Mouse (Mus musculus): ENCODE measurements at regions not wholly inside any gene's neighbourhood (a gene's known extent, or its start where the extent isn't known, plus 50 kb on each side); places are given as distances from the start of the nearest gene placed in this dataset.

DNA sequence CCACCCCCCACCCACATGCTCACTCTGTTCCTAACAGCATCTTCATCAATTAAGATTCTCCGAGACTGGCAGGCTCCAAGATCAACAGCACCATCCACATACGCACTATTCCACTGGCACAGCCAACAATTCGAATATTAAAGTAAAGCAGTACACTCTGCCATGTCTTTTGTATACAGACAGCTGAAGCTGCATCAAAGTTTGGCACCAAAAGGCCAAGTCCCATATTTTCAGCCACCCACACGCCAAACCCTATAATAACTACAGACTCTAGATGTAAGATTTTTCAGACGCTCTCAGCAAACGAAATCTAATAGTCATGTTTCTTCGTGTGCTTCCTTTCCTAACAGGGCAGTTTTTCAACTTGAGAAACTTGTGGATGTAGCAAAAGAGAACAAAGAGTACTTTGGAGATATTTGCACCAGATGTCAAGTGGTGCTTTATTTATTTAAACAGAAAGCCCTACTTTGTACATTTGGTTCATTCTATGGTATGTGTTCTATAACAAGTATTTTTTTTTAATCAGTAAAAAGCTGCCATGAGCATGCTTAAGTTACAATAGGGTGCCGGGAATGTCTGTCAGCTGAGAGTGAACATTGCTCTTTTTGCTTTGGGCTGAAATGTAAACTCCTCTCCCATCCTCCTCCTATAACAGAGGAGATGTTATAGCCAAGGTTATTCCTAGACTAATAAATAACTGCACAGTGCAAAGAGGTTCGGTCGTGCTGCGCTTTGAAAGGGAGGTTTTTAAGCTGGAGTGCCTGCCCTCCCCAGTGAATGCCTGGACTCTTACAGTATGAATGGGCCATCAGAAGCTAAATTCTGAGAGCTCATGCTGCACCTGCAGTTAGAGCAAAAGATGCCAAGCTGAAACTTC, 686.9 kb downstream of the 1700064H15Rik start:
- DNase-seq: no peak

DNA sequence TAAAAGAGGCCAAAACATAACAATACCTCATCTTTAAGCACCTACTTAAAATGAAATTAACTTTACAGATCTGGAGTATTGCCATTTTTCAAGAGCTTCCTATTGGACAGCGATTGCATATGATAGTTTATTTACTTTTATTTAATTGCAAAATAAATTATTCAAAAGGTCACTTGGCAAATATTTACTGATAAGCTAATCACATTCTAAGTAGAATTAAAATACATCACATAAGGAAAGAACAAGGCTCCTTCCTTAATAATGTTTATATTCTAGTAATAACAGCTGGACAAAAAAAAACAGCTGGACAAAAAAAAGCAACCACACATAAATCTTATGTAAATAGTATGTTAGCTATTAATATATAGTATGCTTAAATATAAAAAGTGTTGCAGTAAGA, 668.1 kb downstream of the 1700064H15Rik start:
- no peak for DNase-seq

DNA sequence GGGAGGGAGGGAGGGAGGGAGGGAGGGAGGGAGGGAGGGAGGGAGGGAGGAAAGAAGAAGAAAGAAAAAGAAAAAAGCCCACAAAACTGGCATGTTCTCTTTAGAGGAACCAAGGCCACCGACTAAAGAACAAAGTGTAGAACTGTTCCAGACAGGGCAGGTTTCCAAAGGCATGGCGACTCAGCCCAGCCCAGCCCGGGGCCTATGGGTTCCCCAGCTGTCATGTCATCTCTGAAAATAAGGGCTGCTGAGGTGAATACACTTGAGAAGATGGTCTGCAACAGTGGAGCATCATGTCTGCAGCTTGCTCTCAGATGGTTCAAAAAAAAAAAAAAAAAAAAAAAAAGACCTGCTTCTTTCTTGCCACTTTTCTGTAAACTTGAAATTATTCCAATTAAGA, 639.8 kb downstream of the 1700064H15Rik start:
- no peak for DNase-seq

DNA sequence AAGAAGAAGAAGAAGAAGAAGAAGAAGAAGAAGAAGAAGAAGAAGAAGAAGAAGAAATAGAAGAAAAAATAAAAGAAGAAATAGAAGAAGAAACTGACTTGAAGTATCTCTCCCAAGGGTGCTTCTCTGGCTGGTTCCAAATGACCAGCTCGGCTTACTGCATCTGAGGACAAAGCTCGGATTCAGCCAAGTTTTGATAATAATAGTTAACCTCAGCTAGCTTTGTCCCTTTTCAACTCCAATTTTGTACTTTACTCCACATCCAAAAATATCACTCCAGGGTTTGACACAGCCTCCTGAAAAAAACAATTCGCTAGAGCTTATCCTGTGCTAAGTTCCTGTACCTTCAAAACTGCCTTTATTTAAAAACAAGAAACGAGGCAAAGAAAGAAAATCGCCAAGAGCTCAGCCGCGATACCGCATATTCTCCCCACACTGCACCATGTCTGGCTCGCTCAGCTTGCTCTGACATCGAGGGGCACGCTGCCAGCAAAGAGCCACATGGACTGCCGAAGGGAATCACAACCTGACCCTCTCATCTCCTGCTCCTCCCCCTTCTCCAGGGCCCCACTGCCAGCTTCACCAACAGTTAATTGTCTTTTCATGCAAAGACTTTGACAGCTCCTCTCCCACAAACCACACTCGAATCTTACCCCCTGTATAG, 638.8 kb downstream of the 1700064H15Rik start:
- DNase-seq: peak; percentile 79

DNA sequence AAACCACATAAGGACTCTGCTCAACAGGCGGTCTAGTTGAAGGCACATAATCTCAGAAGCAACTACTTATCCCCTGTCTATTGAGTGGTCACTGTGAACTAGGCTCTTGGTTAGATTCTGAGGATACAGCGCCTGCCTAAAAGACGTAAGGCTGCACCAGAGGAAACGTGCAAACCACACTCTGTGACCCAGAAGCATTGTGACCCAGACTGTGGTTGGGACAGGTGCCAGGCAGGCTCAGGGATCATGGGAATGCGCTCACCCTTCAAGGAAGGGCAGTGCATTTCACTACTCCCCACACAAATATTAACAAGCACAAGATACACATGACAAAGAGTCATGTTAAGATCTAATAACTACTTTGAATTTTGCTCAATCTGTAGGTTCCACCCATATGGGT, 628.3 kb downstream of the 1700064H15Rik start:
- DNase-seq: no peak

DNA sequence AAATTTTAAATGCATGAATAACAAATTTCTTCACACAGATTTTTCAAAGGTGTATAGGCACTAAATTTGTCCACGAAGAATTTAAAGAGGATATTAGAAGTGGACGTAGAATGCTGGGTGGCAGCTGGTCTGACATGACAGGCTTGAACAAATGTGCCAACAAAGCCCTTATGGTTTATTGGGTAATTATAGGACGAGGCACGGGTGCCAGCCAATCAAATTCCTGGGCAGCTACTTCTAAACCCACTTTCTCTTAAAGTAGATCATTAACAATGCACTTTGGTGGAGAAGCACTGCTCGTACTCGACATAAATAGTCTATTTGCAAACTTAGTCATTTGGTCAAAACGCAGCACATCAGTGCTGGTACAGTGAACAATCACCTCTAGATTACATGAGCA, 626.4 kb downstream of the 1700064H15Rik start:
- no peak for DNase-seq

DNA sequence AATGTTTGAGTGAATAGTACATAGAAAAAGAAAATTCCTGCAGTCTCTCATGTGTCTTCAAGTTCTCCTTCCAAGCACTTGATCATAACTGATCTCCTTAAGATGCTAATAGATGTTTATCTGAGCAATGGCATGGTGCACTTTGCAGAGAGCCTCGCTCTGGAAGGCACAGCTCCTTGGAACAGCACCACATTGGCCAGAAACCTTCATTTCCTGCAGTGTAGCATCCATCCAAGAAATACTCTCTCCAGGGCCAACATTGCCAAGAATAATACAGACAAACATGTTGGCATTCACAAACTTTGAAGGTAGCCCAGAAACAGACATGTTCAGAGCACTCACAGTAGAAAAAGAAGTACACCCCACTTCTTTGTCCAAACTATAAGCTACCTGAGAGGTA, 623.7 kb downstream of the 1700064H15Rik start:
- DNase-seq: no peak

DNA sequence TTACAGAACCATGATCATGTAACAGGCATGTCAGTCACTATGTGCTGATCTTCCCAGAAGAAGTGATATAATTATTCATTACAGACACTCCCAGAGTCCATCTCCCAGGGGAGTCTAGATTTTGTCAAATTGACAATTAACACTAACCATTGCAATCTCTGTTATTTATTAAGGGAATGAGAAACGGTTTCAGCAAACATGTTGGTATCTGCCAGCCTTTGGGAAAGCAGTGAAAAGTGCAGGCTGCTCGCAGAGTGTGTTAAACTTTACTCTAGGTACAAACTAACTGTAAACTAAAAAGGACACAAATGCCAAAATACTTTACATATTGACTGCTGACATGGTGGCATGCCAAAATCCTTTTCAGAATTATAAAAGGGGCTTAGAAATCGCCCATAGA, 583.9 kb downstream of the 1700064H15Rik start:
- DNase-seq: no peak

DNA sequence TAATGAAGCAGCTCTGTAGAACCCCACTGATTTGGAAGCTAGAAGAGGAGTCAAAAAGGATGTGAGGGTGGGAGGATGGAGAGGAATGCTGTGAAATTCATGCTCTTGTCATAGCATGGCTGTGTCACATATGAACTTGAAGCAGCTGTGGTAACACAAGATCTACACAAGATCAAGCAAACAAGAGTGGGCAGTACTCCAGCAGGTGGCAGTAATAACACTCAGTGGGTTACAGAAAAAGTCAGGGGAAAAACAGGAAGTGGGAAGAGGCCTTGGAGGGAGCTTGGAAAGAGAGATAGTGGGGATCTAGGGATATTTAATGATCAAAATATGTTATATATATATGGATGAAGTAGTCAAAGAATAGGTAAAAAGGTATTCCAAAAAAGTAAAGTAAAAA, 582.5 kb downstream of the 1700064H15Rik start:
- no peak for DNase-seq

DNA sequence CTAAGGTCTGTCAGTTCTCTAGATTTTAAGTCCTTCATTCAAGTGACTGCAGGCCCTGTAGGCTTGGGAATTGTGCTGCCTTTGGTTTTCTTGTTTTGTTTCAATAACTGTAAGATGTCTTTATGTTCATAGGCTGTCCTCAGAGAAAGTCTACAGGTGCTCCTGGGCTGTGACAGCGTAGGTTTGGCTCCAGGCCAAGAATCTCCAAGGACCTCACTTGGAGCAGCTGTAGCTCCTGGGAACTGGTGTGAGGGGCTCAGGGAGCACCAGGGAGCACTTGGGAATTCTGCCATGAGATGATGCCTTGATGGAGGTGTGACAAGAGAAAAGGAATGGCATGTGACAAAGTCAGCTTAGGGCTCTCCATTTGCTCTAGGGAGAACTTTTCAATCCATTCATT, 581.9 kb downstream of the 1700064H15Rik start:
- DNase-seq: no peak

DNA sequence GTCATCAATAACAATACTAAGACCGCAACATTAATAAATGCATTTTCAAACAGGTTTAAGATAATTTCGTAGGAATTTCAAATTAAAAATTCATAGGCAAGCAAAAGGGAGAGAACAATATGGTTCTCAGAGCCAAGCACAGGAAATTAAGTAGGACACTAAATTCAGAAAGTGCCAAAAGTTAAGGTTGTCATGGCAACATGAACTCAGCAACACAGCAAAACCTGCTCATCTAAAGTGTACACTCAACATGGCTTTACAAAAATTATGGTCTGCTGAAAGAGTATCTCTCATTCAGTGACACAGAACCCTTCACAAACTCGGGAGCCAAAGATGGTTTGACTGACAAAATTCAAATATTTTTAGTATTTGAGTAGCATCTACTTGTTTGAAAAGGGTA, 572.5 kb downstream of the 1700064H15Rik start:
- DNase-seq: no peak

DNA sequence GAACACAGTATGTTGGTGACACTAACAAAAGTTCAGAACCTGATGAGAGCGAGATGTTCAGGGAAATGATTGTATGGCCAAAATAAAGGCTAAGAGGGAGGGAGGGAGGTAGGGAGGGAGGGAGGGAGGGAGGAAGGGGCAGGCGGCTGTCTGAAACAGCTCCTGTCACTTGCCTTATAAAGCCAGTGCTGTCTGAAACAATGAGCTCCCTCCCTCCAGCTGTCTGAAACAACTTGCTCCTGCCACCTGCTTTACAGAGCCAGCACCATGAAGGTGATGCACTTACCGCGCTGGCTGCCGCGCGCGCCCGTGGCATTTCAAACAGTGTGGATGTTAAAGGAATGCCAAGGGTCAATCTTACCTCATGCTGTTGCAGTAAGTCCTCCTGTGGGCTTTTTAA, 571.9 kb downstream of the 1700064H15Rik start:
- no peak for DNase-seq

DNA sequence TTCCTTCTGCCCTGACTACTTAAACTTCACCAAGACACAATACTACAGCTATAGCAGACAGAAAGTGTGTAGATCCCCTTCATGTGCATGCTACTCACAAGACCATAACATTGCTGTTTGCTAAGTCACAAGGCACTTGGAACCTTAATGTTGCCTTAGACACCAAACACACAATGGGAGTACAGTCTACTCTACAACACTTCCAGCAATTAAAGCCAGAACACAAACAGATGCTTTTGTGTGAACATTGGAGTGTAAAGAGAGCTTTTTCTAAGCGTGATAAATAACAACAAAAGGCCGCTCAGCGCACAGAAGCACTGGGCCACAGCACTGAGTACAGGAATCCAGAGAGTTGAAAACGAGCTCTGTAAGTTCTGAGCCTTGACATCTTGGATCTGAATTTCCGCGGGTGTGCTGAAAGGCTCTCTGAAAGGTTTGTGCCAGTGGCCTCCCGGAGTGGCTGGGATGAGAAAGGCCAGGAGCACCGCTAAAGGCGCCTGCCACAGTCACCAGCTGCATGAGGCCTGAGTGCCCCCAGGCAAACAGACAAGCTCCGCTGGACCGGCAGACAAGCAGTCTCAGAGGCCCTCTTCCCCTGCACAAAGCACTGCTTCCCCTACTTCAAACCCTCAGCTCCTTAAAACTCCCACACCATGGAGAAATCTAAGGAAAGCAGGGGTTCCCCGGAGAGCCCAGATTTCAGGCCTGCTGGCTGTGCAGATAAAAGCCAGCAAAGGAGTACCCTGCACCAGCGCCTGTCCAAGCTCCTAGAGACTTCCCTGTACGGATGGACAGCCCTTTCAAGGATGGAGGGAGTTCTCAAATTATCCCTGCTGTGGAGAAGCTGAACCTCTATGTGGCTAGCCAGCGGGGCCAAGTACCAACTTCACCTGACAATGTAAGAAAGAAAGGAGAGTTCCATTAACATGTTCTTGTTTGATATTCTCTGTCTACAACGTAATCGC, 568.3 kb downstream of the 1700064H15Rik start:
- no peak for DNase-seq

DNA sequence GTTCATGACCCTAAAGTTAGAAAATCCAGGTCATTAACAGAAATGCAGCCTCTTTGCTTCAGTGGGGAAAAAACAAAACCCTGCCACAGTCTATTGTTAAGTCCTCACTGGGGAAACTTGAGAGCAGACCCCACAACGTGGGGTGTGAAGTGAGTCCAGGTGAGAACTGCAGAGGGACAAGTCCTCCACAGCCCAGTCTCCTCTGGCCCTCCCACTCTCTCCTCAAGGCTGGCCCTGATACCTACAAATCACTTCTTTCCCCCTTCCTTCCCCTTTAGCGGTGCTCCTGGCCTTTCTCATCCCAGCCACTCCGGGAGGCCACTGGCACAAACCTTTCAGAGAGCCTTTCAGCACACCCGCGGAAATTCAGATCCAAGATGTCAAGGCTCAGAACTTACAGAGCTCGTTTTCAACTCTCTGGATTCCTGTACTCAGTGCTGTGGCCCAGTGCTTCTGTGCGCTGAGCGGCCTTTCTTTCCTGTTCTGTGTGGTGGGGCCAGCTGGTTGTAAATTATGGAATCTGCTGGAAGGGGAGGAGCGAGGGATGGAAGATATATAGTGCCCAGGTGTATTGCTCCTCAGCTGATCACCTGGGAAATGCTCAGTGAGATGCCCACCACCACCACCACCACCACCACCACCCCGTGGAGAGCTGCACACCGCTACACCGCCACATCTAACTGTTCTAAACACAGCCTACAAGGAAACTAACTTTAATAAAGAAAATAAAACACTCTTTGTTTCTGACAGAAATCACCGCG, 566.8 kb downstream of the 1700064H15Rik start:
- DNase-seq: no peak

DNA sequence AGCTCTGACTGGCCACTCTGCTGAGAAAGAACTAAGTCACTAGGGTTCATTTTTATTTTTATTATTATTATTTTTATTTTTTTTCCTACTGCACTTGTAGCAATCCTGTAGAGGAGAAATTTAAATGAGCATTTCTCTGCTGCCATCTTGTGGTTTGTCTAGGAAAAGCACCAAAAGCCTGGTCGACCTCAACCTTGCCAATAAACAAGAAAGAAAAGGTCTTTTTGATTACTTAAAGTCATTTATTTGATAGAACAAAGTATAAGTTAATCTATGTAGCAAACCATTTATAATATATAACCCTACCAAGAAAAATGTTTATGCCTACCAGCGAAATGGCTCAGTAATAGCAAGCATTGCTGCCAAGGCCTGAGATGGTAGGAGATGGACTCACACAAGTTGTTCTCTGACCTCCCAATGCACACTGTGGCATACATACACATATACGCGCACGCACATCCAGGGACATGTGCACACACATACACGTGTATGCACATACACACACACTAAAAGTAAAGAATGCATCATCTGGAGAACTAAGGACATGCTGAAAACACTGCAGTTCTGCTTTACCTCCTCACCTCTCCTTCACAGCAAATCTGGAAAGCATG, 566.1 kb downstream of the 1700064H15Rik start:
- DNase-seq: peak; percentile 67

DNA sequence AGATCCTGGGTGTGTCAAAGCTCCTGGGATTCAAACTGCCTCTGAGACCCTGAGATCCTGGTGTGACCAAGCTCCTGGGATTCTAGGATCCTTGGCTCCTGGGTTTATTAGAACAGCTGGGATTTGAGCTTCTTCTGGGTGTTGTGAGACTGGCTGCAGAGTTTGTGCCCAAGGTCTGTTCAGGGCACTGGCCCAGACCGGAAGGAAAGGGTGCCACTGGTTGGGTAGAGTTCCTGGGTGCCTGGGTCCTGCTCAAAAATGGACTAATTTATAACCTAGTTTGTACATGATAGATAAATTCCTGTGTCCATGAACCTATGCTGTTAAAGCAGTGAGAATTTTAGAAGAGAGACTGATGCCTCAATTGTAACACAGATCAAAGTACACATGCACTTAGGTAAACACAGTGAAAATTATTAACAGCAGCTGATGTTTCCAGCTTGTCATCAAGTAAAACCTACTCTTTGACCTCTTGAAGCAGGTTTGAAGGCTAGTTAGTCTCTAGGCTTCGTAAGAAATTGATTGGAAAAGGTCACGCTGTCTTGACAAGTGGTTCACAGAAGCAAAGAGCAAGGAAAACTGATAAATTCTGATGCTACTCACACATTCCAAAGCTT, 561.2 kb downstream of the 1700064H15Rik start:
- DNase-seq: no peak

Data from cerebellum, adult 9-10 months (tissue).